17 mouse cellular contexts compared by ENCODE assay signal in genomic region chr10:27475540-27475939, GRCm38 (mm10).
A peak's percentile ranks its signal among the peaks of the same experiment; 100 is the strongest.
DNase-seq lines count a peak whose midpoint lies in the region; ATAC-seq and TF ChIP-seq lines count a peak whose summit lies in the region.
"Had no signal": no experiment of that assay in that cellular context is flagged by ENCODE, and none has a peak within 500 bp of the region (broad histone marks: within the 10 kb centered on the region; RNA-seq: fewer than 3 reads in every experiment).

No protein-coding gene starts in this region.

- TF ChIP-seq POLR2A in limb, embryonic 14.5 days (IDR thresholded peaks at IDR 0.05; ENCODE audit: borderline replicate concordance, extremely low read depth, insufficient read depth, insufficient read length): no peak

- no peaks in the 10 kb centered on the region for H3K36me3 ChIP-seq in limb, embryonic 14.5 days (ENCODE audit: control insufficient read depth, insufficient read depth, low read length)
- no peaks in the 10 kb centered on the region for H3K36me3 ChIP-seq in limb, embryonic 10.5 days
- no peaks in the 10 kb centered on the region for H3K36me3 ChIP-seq in embryonic facial prominence, embryonic 13.5 days
- H3K36me3 ChIP-seq: embryonic facial prominence, embryonic 12.5 days; forebrain, embryonic 10.5 days; hindbrain, embryonic 13.5 days; limb, embryonic 15.5 days; midbrain, embryonic 15.5 days had no signal

- no peak overlapping the region for H3K4me3 ChIP-seq in gastrocnemius, adult 2 months
- H3K4me3 ChIP-seq in limb, embryonic 14.5 days (replicated peaks; ENCODE audit: low read length): no peak overlapping the region
- no peak overlapping the region for H3K4me3 ChIP-seq in limb, embryonic 10.5 days
- H3K4me3 ChIP-seq in embryonic facial prominence, embryonic 13.5 days: no peak overlapping the region
- H3K4me3 ChIP-seq: embryonic facial prominence, embryonic 12.5 days; forebrain, embryonic 10.5 days; hindbrain, embryonic 13.5 days; limb, embryonic 15.5 days; midbrain, embryonic 15.5 days had no signal

- no peak overlapping the region for H3K9ac ChIP-seq in limb, embryonic 14.5 days (ENCODE audit: low read depth, low read length, severe bottlenecking)
- no peak overlapping the region for H3K9ac ChIP-seq in embryonic facial prominence, embryonic 13.5 days
- H3K9ac ChIP-seq: embryonic facial prominence, embryonic 12.5 days; hindbrain, embryonic 13.5 days; limb, embryonic 15.5 days; midbrain, embryonic 15.5 days had no signal

- no peak for TF ChIP-seq CTCF in gastrocnemius, adult 2 months (IDR thresholded peaks at IDR 0.05)

- intact Hi-C loops in gastrocnemius, adult 2 months (cut with DNase I): no loop called here

- peak overlapping the region; percentile 57 for H3K27ac ChIP-seq in gastrocnemius, adult 2 months
- no peak overlapping the region for H3K27ac ChIP-seq in limb, embryonic 14.5 days (replicated peaks; ENCODE audit: low read depth, low read length)
- H3K27ac ChIP-seq in limb, embryonic 10.5 days: no peak overlapping the region
- peak overlapping the region; percentile 14 for H3K27ac ChIP-seq in embryonic facial prominence, embryonic 13.5 days
- H3K27ac ChIP-seq: embryonic facial prominence, embryonic 12.5 days; forebrain, embryonic 10.5 days; hindbrain, embryonic 13.5 days; limb, embryonic 15.5 days; midbrain, embryonic 15.5 days had no signal

- no peak for DNase-seq in gastrocnemius, adult 2 months
- DNase-seq in gastrocnemius, postnatal 25 days: no peak
- peak; percentile 49 for DNase-seq in limb, embryonic 14.5 days (ENCODE audit: low spot score)
- no peak for DNase-seq in limb, embryonic 10.5 days (ENCODE audit: low spot score)
- DNase-seq in R1 (ENCODE audit: low read depth, low spot score): peak; percentile 2
- DNase-seq: cerebellum, adult 18-20 months; cerebellum, postnatal 36 days; retina, postnatal 1 day; thymus, adult 18-20 months had no signal

- 27% methylated on average over 3 of the region's 3 CpGs for WGBS in limb, embryonic 14.5 days
- WGBS in limb, embryonic 10.5 days: 42% methylated on average over 3 of the region's 3 CpGs
- WGBS in embryonic facial prominence, embryonic 13.5 days: 25% methylated on average over 3 of the region's 3 CpGs

- no peaks in the 10 kb centered on the region for H3K9me3 ChIP-seq in limb, embryonic 14.5 days (ENCODE audit: control insufficient read depth, low read length)
- no peaks in the 10 kb centered on the region for H3K9me3 ChIP-seq in limb, embryonic 10.5 days (replicated peaks)
- H3K9me3 ChIP-seq in embryonic facial prominence, embryonic 13.5 days: no peaks in the 10 kb centered on the region
- H3K9me3 ChIP-seq: embryonic facial prominence, embryonic 12.5 days; forebrain, embryonic 10.5 days; hindbrain, embryonic 13.5 days; limb, embryonic 15.5 days; midbrain, embryonic 15.5 days had no signal

- ATAC-seq in limb, embryonic 14.5 days (ENCODE audit: low FRiP score, low read depth): peak; percentile 67
- ATAC-seq in embryonic facial prominence, embryonic 13.5 days (ENCODE audit: insufficient number of reproducible peaks, insufficient read depth, low FRiP score, low TSS enrichment, low read depth): no peak
- ATAC-seq in inflammation-experienced regulatory T-cells, adult 6 months: no peak
- ATAC-seq: intestine, embryonic 16.5 days; midbrain, embryonic 15.5 days had no signal

- no peak overlapping the region for H3K4me2 ChIP-seq in limb, embryonic 14.5 days (replicated peaks; ENCODE audit: low read depth, low read length, severe bottlenecking)
- H3K4me2 ChIP-seq in embryonic facial prominence, embryonic 13.5 days: no peak overlapping the region
- H3K4me2 ChIP-seq: embryonic facial prominence, embryonic 12.5 days; hindbrain, embryonic 13.5 days; limb, embryonic 15.5 days; midbrain, embryonic 15.5 days had no signal

- H3K27me3 ChIP-seq in limb, embryonic 14.5 days (ENCODE audit: control insufficient read depth, insufficient read depth, low read length): no peaks in the 10 kb centered on the region
- no peaks in the 10 kb centered on the region for H3K27me3 ChIP-seq in limb, embryonic 10.5 days (ENCODE audit: low read depth, poor library complexity, severe bottlenecking)
- no peaks in the 10 kb centered on the region for H3K27me3 ChIP-seq in embryonic facial prominence, embryonic 13.5 days
- H3K27me3 ChIP-seq: embryonic facial prominence, embryonic 12.5 days; hindbrain, embryonic 13.5 days; limb, embryonic 15.5 days; midbrain, embryonic 15.5 days had no signal

- no peaks in the 10 kb centered on the region for H3K4me1 ChIP-seq in limb, embryonic 14.5 days (ENCODE audit: control insufficient read depth, insufficient read depth, low read length)
- peaks cover 7% of the 10 kb centered on the region for H3K4me1 ChIP-seq in limb, embryonic 10.5 days
- H3K4me1 ChIP-seq in embryonic facial prominence, embryonic 13.5 days: 0 out of 2 replicates have a peak, but pooled peaks cover 9% of the 10 kb centered on the region
- H3K4me1 ChIP-seq: hindbrain, embryonic 13.5 days; limb, embryonic 15.5 days; midbrain, embryonic 15.5 days had no signal

Comparison
In these comparisons a context has a peak if more than half of its experiments do, and no peak if none do; other contexts are left out.
1. DNase-seq: peak in limb, embryonic 14.5 days (single experiment) and R1 (single experiment); none in gastrocnemius, adult 2 months (single experiment), gastrocnemius, postnatal 25 days (single experiment) and limb, embryonic 10.5 days (single experiment).
2. H3K27ac ChIP-seq: peak in gastrocnemius, adult 2 months (single experiment) and embryonic facial prominence, embryonic 13.5 days (single experiment); none in limb, embryonic 14.5 days (single experiment) and limb, embryonic 10.5 days (single experiment).